Mouse (Mus musculus): ENCODE measurements around the gene Gm49318. TPM values are rescaled to one million over a fixed set of nuclear protein-coding genes. Genes with fewer than 3 reads are reported as not detected.

The Gm49318 gene
- not detected in 2 replicates for polyA plus RNA-seq (2014; fragmentation: Nextera tagmentation; extraction: Ambion mirVana)

DNA sequence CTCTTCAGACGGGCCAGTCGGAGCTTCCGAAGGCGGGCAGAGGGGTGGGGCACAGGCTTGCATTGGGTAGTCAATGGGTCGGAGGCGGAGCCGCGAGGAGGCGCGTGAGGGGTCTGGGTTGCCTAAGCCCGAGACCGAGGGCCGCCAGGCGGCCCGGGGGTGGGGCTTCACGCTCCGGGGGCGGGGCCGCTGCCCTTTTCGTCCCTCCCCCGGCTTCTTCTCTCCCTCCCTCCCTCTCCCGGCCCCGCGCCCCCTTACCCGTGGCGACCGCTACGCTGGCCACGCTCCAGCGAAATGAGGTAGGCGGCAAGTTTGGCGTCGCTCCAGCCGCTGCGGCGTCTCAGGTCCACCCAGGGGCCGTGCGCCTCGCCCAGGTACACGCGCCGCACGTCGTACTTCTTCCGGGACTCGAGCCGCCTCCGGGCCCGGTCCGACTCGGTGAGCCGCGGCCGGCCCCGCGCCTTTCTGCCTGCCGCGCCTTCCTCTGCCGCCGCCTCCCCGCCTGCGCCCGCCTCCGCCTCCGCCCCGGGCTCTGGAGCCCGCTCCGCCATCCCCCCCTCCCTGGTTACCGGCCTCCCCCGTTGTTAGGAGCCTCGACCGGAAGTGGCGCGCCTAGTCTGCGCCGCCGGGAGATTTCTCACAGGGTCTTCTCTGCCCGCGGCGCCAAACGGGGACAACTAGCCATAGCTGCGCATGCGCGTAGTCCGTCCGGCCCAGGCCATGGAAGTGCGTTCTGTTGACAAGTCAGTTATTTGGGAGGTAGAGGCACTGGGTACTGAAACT lies at the start of gene Gm49318, which contains the start of gene Zfp653:
Gm49318 (minus strand) TSS at position 469 of the 783 bp plus-strand sequence.
Zfp653 (minus strand) TSS at position 586 of the 783 bp plus-strand sequence.
- Histone ChIP-seq H3K36me3 (replicated peaks; ENCODE audit: control insufficient read depth, insufficient read depth) (peaks cover 49% of the 10 kb centered on the region), H3K4me2 (replicated peaks) (peak within 1 kb of the TSS; percentile 59), H3K9ac (peak within 1 kb of the TSS; percentile 78), H3K4me1 (replicated peaks; ENCODE audit: control insufficient read depth, insufficient read depth, low read length) (peaks cover 12% of the 10 kb centered on the region), H3K4me3 (replicated peaks; ENCODE audit: low read length) (peak within 1 kb of the TSS; percentile 60), H3K27me3 (ENCODE audit: control insufficient read depth, insufficient read depth, low read length) (no peaks in the 10 kb centered on the region), H3K27ac (peak within 1 kb of the TSS; percentile 93), H3K9me3 (ENCODE audit: control insufficient read depth, low read length) (no peaks in the 10 kb centered on the region)
- DNase-seq (ENCODE audit: low spot score) (peak; percentile 98), ATAC-seq (ENCODE audit: low FRiP score) (peak; percentile 96)
- WGBS: under 1% methylated on average over 58 of the region's 87 CpGs

DNA sequence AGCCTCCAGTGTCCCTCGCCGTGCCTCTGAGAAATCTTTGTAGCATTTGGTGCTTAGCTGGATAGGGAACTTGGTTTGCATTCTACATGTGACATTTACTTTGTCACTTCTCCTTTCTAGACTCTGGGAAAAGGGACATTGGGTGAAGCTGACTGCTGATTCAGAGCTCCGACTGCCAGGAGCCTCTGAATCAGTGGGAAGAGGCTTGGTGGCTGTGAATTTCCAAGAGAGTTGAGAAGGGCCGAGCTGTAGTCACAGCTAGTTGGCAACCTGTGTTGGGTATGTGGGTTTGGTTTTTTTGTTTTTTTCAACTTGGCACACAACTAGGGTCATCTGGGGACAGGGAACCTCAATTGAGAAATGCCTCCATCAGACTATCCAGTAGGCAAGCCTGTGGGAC lies 48.5 kb upstream of the Gm49318 start:
- Histone ChIP-seq H3K27me3 (ENCODE audit: control insufficient read depth, insufficient read depth, low read length) (no peaks in the 10 kb centered on the region), H3K4me3 (replicated peaks; ENCODE audit: low read length) (no peak overlapping the region), H3K36me3 (replicated peaks; ENCODE audit: control insufficient read depth, insufficient read depth) (no peaks in the 10 kb centered on the region), H3K27ac (no peak overlapping the region), H3K9ac (no peak overlapping the region), H3K9me3 (ENCODE audit: control insufficient read depth, low read length) (no peaks in the 10 kb centered on the region), H3K4me2 (replicated peaks) (no peak overlapping the region), H3K4me1 (replicated peaks; ENCODE audit: control insufficient read depth, insufficient read depth, low read length) (peaks cover 17% of the 10 kb centered on the region)
- ATAC-seq (ENCODE audit: low FRiP score) (no peak), DNase-seq (ENCODE audit: low spot score) (no peak)
- WGBS: 94% methylated on average over 4 of the region's 4 CpGs

DNA sequence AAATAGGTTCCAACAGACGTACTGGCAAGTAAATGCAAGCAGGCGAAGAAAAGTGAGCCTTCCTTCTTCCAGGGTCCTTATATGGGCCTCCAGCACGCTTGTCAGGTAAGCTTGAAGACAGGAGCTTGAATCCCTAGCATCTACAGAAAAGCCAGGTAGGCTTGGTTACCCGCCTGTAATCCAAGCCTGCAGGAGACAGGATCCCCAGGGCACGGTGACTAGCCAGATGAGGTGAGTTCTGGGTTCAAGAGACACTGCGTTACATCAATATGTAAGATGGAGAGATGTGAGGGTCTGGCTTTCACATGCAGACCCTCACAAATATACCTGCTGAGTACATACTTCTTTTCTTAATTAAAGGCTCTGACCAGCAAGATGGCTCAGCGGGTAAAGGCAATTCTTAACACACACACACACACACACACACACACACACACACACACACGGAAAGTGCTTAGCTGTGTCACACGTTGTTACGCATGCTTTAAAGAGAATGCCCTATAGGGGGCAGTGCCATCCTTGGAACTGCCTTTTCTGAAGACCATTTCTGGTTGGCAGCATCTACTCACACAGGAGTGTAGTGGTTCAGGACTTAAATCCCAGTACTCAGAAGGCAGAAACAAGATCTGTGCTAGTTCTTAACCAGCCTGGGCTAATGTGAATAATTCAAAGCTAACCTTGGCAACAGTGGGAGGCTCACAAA lies 46.8 kb upstream of the Gm49318 start:
- ATAC-seq (ENCODE audit: low FRiP score): no peak
- Histone ChIP-seq H3K9ac (peak overlapping the region; percentile 80; the same call in 1 of the 2 replicates), H3K27ac (peak overlapping the region; percentile 48; the same call in 1 of the 2 replicates)

DNA sequence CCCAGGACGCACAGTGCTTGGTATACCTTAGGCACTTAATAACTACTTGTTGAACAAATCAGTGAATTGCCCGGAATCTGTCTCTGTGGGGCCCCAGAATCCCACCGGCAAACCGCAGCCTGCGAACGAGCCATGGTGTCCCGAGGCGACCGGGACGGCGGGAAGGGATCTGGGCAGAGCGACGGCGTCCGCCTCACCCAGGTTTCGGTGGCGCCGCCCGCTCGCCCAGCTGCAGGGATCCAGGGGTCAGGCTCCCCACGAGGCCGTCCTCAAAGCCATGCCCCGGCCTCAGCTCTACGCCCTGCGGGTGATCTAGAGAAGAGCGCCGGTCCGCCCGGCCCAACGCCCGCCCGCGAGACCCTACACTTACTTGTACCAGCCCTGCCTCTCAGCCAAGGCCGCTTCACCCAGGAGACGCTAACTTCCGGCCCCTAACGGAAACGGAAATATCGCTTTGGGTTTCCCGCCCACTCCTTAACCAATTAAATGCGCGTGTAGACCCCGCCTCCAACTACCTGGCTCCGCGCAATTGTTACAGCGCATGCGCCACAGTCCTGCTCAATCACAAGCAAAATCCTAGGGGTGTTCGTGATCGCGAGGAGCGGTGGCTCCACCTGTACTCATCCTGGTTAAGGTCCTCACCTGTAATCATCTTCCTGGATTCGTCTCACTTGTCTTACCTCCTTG lies 45.8 kb upstream of the Gm49318 start, which contains the start of gene Elof1:
Elof1 (minus strand) TSS at position 433 of the 687 bp plus-strand sequence.
- peaks cover 17% of the 10 kb centered on the region for H3K4me1 ChIP-seq (replicated peaks; ENCODE audit: control insufficient read depth, insufficient read depth, low read length)
- peak within 1 kb of the TSS; percentile 51; the same call in 1 of the 2 replicates for H3K27ac ChIP-seq
- H3K4me2 ChIP-seq (replicated peaks): peak within 1 kb of the TSS; percentile 61
- WGBS: 0% methylated on average over 52 of the region's 52 CpGs
- H3K9ac ChIP-seq: peak within 1 kb of the TSS; percentile 80
- DNase-seq (ENCODE audit: low spot score): peak; percentile 96
- H3K9me3 ChIP-seq (ENCODE audit: control insufficient read depth, low read length): no peaks in the 10 kb centered on the region
- peaks cover 23% of the 10 kb centered on the region for H3K36me3 ChIP-seq (replicated peaks; ENCODE audit: control insufficient read depth, insufficient read depth)
- ATAC-seq (ENCODE audit: low FRiP score): peak; percentile 96
- no peaks in the 10 kb centered on the region for H3K27me3 ChIP-seq (ENCODE audit: control insufficient read depth, insufficient read depth, low read length)
- peak within 1 kb of the TSS; percentile 69 for H3K4me3 ChIP-seq (replicated peaks; ENCODE audit: low read length)

More for the DNA sequence above, 46.8 kb upstream of the Gm49318 start:
- Histone ChIP-seq H3K27me3 (ENCODE audit: control insufficient read depth, insufficient read depth, low read length) (no peaks in the 10 kb centered on the region), H3K36me3 (replicated peaks; ENCODE audit: control insufficient read depth, insufficient read depth) (peaks cover 13% of the 10 kb centered on the region), H3K4me3 (replicated peaks; ENCODE audit: low read length) (peak overlapping the region; percentile 69), H3K9me3 (ENCODE audit: control insufficient read depth, low read length) (no peaks in the 10 kb centered on the region), H3K4me2 (replicated peaks) (peak overlapping the region; percentile 61), H3K4me1 (replicated peaks; ENCODE audit: control insufficient read depth, insufficient read depth, low read length) (peaks cover 17% of the 10 kb centered on the region)
- peak; percentile 73 for DNase-seq (ENCODE audit: low spot score)
- 43% methylated on average over 10 of the region's 10 CpGs for WGBS

DNA sequence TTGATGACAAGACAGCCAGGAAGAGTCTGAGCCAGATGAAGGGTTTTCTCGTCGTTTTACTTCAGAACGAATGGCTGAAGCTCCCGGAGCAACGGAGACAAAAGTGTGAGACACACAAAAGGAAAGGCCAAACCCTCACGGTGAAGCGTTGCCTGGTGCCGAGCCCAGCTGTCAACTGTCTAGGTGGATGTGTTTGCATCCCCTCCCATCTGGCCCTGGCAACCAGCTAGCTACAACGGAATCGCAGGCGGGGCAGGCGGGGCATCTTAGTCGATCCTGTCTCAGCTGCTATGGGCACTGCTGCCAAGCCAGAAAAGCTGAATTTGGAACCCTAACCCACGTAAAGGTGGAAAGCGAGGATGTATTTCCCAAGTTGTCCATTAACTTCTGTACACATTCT lies 45.0 kb upstream of the Gm49318 start:
- ATAC-seq (ENCODE audit: low FRiP score) (no peak), DNase-seq (ENCODE audit: low spot score) (no peak)
- peaks cover 17% of the 10 kb centered on the region for H3K4me1 ChIP-seq (replicated peaks; ENCODE audit: control insufficient read depth, insufficient read depth, low read length)
- H3K27ac ChIP-seq: no peak overlapping the region
- H3K4me2 ChIP-seq (replicated peaks): peak overlapping the region; percentile 61
- H3K9ac ChIP-seq: peak overlapping the region; percentile 80
- WGBS: 10% methylated on average over 15 of the region's 15 CpGs
- peak overlapping the region; percentile 69 for H3K4me3 ChIP-seq (replicated peaks; ENCODE audit: low read length)
- H3K27me3 ChIP-seq (ENCODE audit: control insufficient read depth, insufficient read depth, low read length): no peaks in the 10 kb centered on the region
- no peaks in the 10 kb centered on the region for H3K9me3 ChIP-seq (ENCODE audit: control insufficient read depth, low read length)
- H3K36me3 ChIP-seq (replicated peaks; ENCODE audit: control insufficient read depth, insufficient read depth): peaks cover 31% of the 10 kb centered on the region

DNA sequence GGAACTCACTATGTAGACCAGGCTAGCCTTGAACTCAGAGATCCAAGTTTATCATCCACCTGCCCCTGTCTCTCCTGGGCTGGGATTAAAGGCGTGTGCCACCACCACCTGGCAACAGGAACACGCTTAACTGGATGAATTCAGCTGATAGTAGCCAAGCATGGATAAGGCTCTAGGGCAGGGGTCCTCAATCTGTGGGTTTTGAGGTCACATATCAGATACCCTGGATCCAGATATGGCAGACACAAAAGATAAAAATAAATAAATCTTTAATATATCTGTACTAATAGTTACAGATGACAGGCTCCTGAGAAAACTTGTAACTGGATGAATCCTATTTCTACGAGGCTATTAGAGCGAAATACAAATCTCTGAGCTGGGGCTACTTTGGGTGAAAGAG lies 44.6 kb upstream of the Gm49318 start:
- H3K9me3 ChIP-seq (ENCODE audit: control insufficient read depth, low read length): no peaks in the 10 kb centered on the region
- H3K27ac ChIP-seq: no peak overlapping the region
- H3K27me3 ChIP-seq (ENCODE audit: control insufficient read depth, insufficient read depth, low read length): no peaks in the 10 kb centered on the region
- no peak for DNase-seq (ENCODE audit: low spot score)
- peak overlapping the region; percentile 80 for H3K9ac ChIP-seq
- peaks cover 17% of the 10 kb centered on the region for H3K4me1 ChIP-seq (replicated peaks; ENCODE audit: control insufficient read depth, insufficient read depth, low read length)
- peak overlapping the region; percentile 61 for H3K4me2 ChIP-seq (replicated peaks)
- H3K36me3 ChIP-seq (replicated peaks; ENCODE audit: control insufficient read depth, insufficient read depth): peaks cover 35% of the 10 kb centered on the region
- H3K4me3 ChIP-seq (replicated peaks; ENCODE audit: low read length): peak overlapping the region; percentile 69
- no peak for ATAC-seq (ENCODE audit: low FRiP score)
- WGBS: 80% methylated on average over 4 of the region's 4 CpGs

DNA sequence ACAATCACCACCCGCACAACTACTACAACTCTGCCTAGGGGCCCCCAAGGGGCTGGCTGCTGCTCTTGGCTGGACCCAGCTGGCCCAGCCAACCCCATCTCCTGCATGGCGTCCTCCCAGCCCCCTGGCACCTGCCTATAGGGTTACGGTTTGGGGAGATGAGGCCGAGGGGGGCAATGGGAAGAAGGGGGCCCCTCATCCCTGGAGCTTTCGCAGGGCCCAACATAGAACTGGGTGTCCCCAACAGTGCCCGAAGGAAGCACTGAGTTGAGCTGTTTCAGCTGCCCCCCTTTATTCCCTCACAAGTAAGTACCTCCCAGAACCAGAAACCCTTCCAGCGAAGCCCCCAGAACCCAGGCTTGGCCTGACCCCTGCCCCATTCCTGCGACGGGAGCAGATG lies 37.1 kb upstream of the Gm49318 start:
- WGBS: 82% methylated on average over 9 of the region's 9 CpGs
- no peak overlapping the region for H3K27ac ChIP-seq
- DNase-seq (ENCODE audit: low spot score): no peak
- no peak overlapping the region for H3K4me2 ChIP-seq (replicated peaks)
- H3K9me3 ChIP-seq (ENCODE audit: control insufficient read depth, low read length): no peaks in the 10 kb centered on the region
- no peak overlapping the region for H3K4me3 ChIP-seq (replicated peaks; ENCODE audit: low read length)
- H3K4me1 ChIP-seq (replicated peaks; ENCODE audit: control insufficient read depth, insufficient read depth, low read length): no peaks in the 10 kb centered on the region
- no peak overlapping the region for H3K9ac ChIP-seq
- H3K36me3 ChIP-seq (replicated peaks; ENCODE audit: control insufficient read depth, insufficient read depth): peaks cover 32% of the 10 kb centered on the region
- H3K27me3 ChIP-seq (ENCODE audit: control insufficient read depth, insufficient read depth, low read length): no peaks in the 10 kb centered on the region
- ATAC-seq (ENCODE audit: low FRiP score): no peak

DNA sequence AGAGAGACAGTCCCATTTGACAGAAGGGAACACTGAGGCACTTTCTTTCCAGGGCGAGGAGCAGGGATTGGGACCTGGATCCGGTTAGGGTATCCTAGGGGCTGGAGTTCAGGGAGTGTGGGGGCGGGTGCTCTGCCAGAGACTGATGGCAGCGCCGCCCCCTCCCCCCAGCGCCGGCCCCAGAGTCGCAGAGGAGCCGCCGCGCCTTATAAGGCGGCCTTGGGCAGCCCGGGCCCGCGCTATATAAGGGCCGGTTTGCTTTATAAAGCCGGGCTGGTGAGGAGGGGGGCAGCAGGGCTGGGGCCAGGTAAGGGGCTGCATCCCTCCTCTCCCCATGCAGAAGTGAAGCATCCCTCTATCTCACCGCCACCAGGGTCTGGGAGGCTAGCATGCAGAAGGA lies 28.9 kb upstream of the Gm49318 start:
- 3% methylated on average over 18 of the region's 18 CpGs for WGBS
- no peak for ATAC-seq (ENCODE audit: low FRiP score)
- H3K9ac ChIP-seq: no peak overlapping the region

More for the DNA sequence above, 28.9 kb upstream of the Gm49318 start:
- Histone ChIP-seq H3K9me3 (ENCODE audit: control insufficient read depth, low read length) (no peaks in the 10 kb centered on the region), H3K4me2 (replicated peaks) (no peak overlapping the region), H3K4me1 (replicated peaks; ENCODE audit: control insufficient read depth, insufficient read depth, low read length) (0 out of 2 replicates have a peak, but pooled peaks cover 3% of the 10 kb centered on the region), H3K27me3 (ENCODE audit: control insufficient read depth, insufficient read depth, low read length) (peaks cover 35% of the 10 kb centered on the region), H3K36me3 (replicated peaks; ENCODE audit: control insufficient read depth, insufficient read depth) (no peaks in the 10 kb centered on the region), H3K27ac (no peak overlapping the region), H3K4me3 (replicated peaks; ENCODE audit: low read length) (no peak overlapping the region)
- DNase-seq (ENCODE audit: low spot score): no peak
